Mouse (Mus musculus) limb, embryonic 12.5 days (tissue): ENCODE data around the gene Rasal2. TPM values are rescaled to one million over a fixed set of nuclear protein-coding genes. Genes with fewer than 3 reads are reported as not detected.
A peak's percentile ranks its signal among the peaks of the same experiment; 100 is the strongest.

Source experiments
- ATAC-seq: fragments of 200-750 bp; cut with Nextera tagmentation; 2 replicates; pipeline ENCODE4 v1.8.0; 2017; ENCODE audit warnings: low read depth, moderate TSS enrichment; ENCODE audit not compliant: insufficient number of reproducible peaks, insufficient read depth, low FRiP score, low TSS enrichment
- H3K27ac ChIP-seq: fragments of 300-500 bp; sonication (generic); 2 replicates; pipeline ENCODE4 v1.5.1; 2016; ENCODE audit warnings: mild to moderate bottlenecking, moderate library complexity
- H3K27me3 ChIP-seq: fragments of 300-500 bp; sonication (generic); 2 replicates; pipeline ENCODE4 v1.6.1; 2016; ENCODE audit warnings: mild to moderate bottlenecking, moderate library complexity
- H3K36me3 ChIP-seq: fragments of 300-500 bp; sonication (generic); 2 replicates; pipeline ENCODE4 v1.6.1; 2016; ENCODE audit warnings: mild to moderate bottlenecking, moderate library complexity
- H3K4me1 ChIP-seq: fragments of 300-500 bp; sonication (generic); replicated peaks from 2 replicates; pipeline ENCODE4 v1.6.1; 2016
- H3K4me2 ChIP-seq: fragments of 300-500 bp; sonication (generic); 2 replicates; pipeline ENCODE4 v1.6.1; 2016; ENCODE audit warnings: mild to moderate bottlenecking, moderate library complexity
- H3K4me3 ChIP-seq: fragments of 300-500 bp; sonication (generic); replicated peaks from 2 replicates; pipeline ENCODE4 v1.5.1; 2016; ENCODE audit warnings: mild to moderate bottlenecking
- H3K9ac ChIP-seq: fragments of 300-500 bp; sonication (generic); replicated peaks from 2 replicates; pipeline ENCODE4 v1.6.1; 2016; ENCODE audit warnings: mild to moderate bottlenecking, moderate library complexity
- H3K9me3 ChIP-seq: fragments of 300-500 bp; sonication (generic); 2 replicates; pipeline ENCODE4 v1.6.1; 2016; ENCODE audit warnings: mild to moderate bottlenecking, moderate library complexity
- WGBS: fragments of 180-500 bp; shearing (Covaris S2); methylation state at CpG from one replicate; pipeline ENCODE4 v1.1.7; 2016; 5-methylcytosine and 5-hydroxymethylcytosine counted together
- polyA plus RNA-seq: library from polyadenylated mRNA; unstranded; fragments of >200 nt; fragmentation: Nextera tagmentation; extraction: Ambion mirVana; gene quantifications from 2 replicates; pipeline ENCODE4 v1.2.1, GENCODE M21; 2016

The Rasal2 gene
- polyA plus RNA-seq, 1 experiment from 2014 or later = 11.6 TPM

DNA sequence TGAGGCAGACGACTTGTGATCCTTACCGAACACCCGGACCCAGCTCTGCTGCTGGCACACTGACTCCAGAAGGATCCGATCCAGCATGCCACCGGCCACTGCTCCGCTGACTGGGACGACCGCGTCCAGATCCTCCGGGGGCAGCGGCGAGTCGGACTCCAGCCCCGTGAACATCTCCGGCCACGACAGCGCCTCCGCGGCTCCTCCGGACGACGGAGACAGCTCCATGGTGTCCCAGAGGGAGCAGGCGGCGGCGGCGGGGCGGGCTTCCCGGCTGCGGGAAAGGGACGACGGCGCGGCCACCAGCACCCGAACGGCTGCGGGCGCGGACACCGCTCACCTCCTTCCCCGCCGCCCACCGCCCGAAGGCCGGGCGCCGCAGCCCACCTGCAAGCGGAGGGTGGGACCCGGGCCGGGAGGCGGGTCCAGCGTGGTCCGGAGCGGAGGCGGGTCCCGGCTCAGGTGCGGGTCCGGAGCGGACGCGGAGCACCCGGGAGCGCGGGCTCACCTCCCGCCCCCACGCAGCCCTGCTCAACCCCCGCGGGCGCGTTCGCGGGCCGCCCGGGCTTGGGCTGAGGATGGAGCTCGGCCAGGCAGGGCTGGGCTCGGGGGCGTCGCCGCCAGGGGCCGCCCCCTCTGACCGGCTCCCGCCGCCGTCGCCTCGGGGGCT, 549 bp downstream of the Rasal2 start:
- peak overlapping the region; percentile 93 for H3K27ac ChIP-seq
- under 1% methylated on average over 80 of the region's 85 CpGs for WGBS
- H3K27me3 ChIP-seq = no peaks in the 10 kb centered on the region
- peak overlapping the region; percentile 89 for H3K4me2 ChIP-seq
- peak; percentile 92 for ATAC-seq
- peaks cover 9% of the 10 kb centered on the region; the same call in 1 of the 2 replicates for H3K4me1 ChIP-seq
- H3K4me3 ChIP-seq = peak overlapping the region; percentile 95
- H3K9ac ChIP-seq = peak overlapping the region; percentile 84
- no peaks in the 10 kb centered on the region for H3K36me3 ChIP-seq
- no peaks in the 10 kb centered on the region for H3K9me3 ChIP-seq

DNA sequence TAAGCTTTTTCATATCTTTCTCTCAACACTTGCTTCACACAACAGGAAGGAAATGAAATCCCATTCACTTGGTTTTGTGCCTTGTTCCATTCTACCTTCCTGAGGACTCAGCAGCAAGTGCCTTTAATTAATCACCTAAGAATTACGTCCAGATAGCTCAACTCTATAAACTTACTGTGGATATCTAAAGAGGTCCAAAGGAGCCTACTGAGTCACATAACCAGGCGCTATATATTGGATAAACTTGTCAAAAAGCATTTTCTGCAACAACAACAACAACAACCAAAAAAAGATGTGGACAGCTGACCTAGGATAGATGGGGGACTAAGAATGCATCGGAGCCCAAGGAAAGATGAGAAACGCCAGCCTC, 1.1 kb downstream of the Rasal2 start:
- Histone ChIP-seq H3K4me2 (peak overlapping the region; percentile 89), H3K4me1 (peaks cover 9% of the 10 kb centered on the region; the same call in 1 of the 2 replicates), H3K27ac (no peak overlapping the region; the same call in 1 of the 2 replicates), H3K27me3 (no peaks in the 10 kb centered on the region), H3K9ac (peak overlapping the region; percentile 84; the same call in 1 of the 2 replicates), H3K9me3 (no peaks in the 10 kb centered on the region), H3K36me3 (no peaks in the 10 kb centered on the region), H3K4me3 (peak overlapping the region; percentile 95)
- 2% methylated on average over 4 of the region's 4 CpGs for WGBS
- no peak for ATAC-seq

DNA sequence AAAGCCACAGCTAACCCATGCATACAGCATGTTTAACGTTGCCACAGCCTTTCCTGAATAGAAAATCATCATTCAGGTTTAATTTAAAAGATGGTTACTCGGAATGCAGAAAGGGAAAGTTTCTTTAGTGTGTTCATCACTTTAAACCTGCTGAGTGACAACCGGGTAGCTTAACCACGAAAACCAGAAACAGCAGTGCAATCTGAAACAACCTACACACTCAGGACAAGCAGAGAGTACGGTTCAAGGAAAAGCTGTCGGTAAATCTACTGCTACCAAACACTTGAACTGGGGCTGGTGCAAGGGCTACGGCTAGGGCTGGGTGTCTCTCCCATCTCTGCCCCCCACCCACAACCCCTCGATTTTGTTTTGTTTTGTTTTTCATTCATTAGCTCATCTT, 1.5 kb downstream of the Rasal2 start:
- no peaks in the 10 kb centered on the region for H3K36me3 ChIP-seq
- peak overlapping the region; percentile 95 for H3K4me3 ChIP-seq
- no peak overlapping the region for H3K9ac ChIP-seq
- no peak overlapping the region for H3K27ac ChIP-seq
- ATAC-seq = no peak
- H3K4me2 ChIP-seq = peak overlapping the region; percentile 89
- 17% methylated on average over 8 of the region's 8 CpGs for WGBS
- H3K9me3 ChIP-seq = no peaks in the 10 kb centered on the region
- peaks cover 9% of the 10 kb centered on the region; the same call in 1 of the 2 replicates for H3K4me1 ChIP-seq
- H3K27me3 ChIP-seq = no peaks in the 10 kb centered on the region

DNA sequence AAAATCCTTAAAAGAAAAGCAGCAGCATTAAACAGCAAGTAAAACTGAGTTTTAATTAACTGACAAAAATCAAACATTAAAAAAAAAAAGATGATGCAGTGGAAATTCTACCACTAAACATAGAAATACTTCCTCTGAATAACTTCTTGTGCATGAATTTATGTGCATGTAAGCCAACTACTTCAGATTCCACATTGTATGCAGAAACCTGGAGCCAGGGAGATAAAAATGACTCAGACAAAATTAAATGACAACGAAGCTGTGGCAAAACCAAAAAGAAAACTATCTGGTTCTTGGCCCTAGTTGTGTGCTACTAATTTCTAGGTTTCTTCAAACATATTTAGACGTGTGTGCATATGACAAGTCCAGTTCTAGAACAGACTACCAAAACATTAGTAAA, 2.7 kb downstream of the Rasal2 start:
- Histone ChIP-seq H3K27me3 (no peaks in the 10 kb centered on the region), H3K4me1 (peaks cover 9% of the 10 kb centered on the region; the same call in 1 of the 2 replicates), H3K9me3 (no peaks in the 10 kb centered on the region), H3K4me3 (no peak overlapping the region), H3K9ac (no peak overlapping the region), H3K36me3 (no peaks in the 10 kb centered on the region), H3K4me2 (no peak overlapping the region), H3K27ac (no peak overlapping the region)
- ATAC-seq = no peak
- WGBS = 88% methylated on average over 2 of the region's 2 CpGs

DNA sequence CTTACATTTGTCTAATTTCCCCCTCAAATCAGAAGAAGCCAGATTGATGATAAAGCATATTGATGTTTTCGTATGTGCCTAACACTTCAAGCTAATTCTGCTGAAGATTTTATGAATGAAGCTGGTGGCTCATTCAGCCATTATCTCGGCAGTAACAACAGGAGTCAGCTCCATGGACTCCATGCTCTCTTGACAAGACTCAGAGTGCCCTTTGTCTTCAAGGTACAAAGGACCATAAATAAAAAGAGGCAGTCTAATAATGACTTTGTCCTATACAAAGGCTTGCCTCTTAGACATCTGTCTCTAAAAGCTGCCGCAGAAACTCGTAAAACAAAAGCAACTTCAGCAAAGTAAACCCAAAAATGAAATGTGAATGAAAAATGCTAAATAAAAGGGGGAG, 24.4 kb downstream of the Rasal2 start:
- Histone ChIP-seq H3K9ac (no peak overlapping the region), H3K36me3 (no peaks in the 10 kb centered on the region), H3K4me1 (no peaks in the 10 kb centered on the region), H3K9me3 (no peaks in the 10 kb centered on the region), H3K4me2 (no peak overlapping the region), H3K4me3 (no peak overlapping the region), H3K27me3 (no peaks in the 10 kb centered on the region), H3K27ac (no peak overlapping the region)
- no peak for ATAC-seq
- WGBS = 75% methylated on average over 4 of the region's 4 CpGs

DNA sequence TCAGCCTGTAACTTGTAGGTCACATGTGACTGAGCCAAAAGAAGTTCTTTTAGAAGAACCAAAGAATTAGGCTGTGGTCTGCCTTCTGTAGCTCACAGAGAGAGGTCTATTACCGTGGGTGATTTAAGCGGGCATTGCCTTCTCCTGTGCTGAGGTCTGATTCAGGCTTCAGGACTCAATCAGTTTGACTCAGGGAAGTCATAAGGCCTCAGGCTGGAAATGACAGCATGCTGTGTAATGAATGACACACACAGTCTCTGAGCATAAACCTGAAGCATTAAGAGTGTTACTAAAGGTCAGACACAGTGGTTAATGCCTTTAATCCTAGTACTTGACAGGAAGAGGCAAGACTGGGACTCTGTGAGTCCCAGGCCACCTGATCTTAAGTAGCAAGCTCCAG, 31.7 kb downstream of the Rasal2 start:
- H3K9ac ChIP-seq = no peak overlapping the region
- WGBS = 29% methylated on average over 2 of the region's 2 CpGs
- H3K4me2 ChIP-seq = no peak overlapping the region
- no peaks in the 10 kb centered on the region for H3K36me3 ChIP-seq
- H3K4me3 ChIP-seq = no peak overlapping the region
- H3K27me3 ChIP-seq = no peaks in the 10 kb centered on the region
- peaks cover 8% of the 10 kb centered on the region; the same call in 1 of the 2 replicates for H3K4me1 ChIP-seq
- ATAC-seq = no peak
- H3K9me3 ChIP-seq = no peaks in the 10 kb centered on the region
- no peak overlapping the region for H3K27ac ChIP-seq

DNA sequence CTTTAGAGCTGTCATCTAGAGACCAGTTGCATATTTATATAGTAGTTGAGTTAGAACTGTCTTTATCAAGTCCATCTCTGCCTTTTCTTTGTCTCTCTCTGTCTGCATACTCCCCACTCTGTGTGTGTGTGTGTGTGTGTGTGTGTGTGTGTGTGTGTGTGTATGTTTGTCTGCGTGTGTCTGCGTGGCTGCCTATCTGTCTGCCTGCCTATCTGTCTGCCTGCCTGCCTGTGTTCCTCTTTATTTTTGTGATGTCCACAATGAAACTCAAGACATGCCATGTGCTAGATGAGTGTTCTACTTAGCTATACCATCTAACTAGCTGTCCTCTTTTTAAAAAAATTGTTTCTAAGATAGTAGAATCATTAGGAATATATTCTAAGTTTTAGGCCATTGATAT, 42.0 kb downstream of the Rasal2 start:
- no peaks in the 10 kb centered on the region for H3K4me1 ChIP-seq
- no peaks in the 10 kb centered on the region for H3K9me3 ChIP-seq
- no peak overlapping the region for H3K27ac ChIP-seq
- H3K36me3 ChIP-seq = no peaks in the 10 kb centered on the region
- H3K4me2 ChIP-seq = no peak overlapping the region
- no peaks in the 10 kb centered on the region for H3K27me3 ChIP-seq
- H3K4me3 ChIP-seq = no peak overlapping the region
- no peak for ATAC-seq
- H3K9ac ChIP-seq = no peak overlapping the region
- whole genome bisulfite sequencing = 84% methylated on average over 2 of the region's 2 CpGs

DNA sequence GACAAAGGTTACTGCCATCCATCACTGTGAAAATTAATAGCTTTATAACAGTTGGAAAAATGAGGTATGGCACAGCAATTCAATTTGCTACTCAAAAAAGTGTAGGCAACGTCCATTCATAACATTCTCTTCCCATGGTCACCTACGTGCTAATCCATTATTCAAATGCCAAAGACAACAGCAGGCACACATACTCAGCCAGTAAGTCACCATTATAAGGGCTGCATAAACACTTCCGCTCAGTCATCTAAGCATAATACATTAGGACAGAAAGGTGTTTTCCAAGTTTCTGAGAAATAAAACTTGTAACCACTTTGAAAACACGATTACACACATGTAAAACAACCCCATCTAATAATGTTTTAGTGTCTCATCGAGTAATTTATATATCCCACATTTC, 44.1 kb downstream of the Rasal2 start:
- no peak overlapping the region for H3K4me2 ChIP-seq
- no peaks in the 10 kb centered on the region for H3K36me3 ChIP-seq
- no peak overlapping the region for H3K4me3 ChIP-seq
- ATAC-seq = no peak
- H3K4me1 ChIP-seq = no peaks in the 10 kb centered on the region
- no peaks in the 10 kb centered on the region for H3K27me3 ChIP-seq
- no peak overlapping the region for H3K9ac ChIP-seq
- no peaks in the 10 kb centered on the region for H3K9me3 ChIP-seq
- WGBS = 73% methylated on average over 5 of the region's 5 CpGs
- no peak overlapping the region for H3K27ac ChIP-seq

DNA sequence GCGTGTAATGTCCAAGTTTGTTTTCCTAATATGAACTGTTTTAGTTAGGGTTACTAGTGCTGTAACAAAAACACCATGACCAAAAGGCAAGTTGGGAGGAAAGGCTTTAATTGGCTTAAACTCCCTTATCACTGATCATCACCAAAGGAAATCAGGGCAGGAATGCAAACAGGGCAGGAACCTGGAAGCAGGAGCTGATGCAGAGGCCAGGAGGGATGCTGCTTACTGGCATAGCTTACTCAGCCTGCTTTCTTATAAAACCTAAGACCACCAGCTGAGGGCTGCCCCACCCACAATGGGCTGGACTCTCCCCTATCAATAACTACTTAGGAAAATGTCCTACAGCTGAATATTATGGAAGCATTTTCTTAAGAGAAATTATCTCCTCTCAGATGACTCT, 65.7 kb downstream of the Rasal2 start:
- Histone ChIP-seq H3K9me3 (no peaks in the 10 kb centered on the region), H3K36me3 (no peaks in the 10 kb centered on the region), H3K4me2 (no peak overlapping the region), H3K27me3 (no peaks in the 10 kb centered on the region), H3K9ac (no peak overlapping the region), H3K27ac (no peak overlapping the region), H3K4me1 (no peaks in the 10 kb centered on the region), H3K4me3 (no peak overlapping the region)
- no peak for ATAC-seq
- 92% methylated on average over 1 of the region's 1 CpGs for whole genome bisulfite sequencing

DNA sequence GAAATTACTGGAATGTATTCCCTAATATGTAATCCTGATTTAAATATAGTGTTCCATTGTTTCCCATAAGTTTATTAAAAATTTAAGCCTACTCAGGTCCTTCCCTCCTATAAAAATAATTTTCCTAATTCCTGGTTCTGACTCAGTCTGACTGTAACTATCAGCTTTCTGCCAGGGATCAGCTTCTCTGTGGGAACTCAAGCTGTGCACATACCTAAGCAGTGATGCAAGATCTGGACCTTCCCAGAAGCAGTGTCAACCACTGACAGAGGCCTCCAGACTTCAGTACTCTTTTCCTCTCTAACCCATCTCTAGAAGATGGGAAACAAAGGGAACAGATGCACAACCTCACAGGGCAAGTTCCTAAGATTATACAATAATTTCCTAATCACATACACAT, 68.9 kb downstream of the Rasal2 start:
- no peak overlapping the region for H3K27ac ChIP-seq
- ATAC-seq = no peak
- no peaks in the 10 kb centered on the region for H3K36me3 ChIP-seq
- H3K4me3 ChIP-seq = no peak overlapping the region
- no peaks in the 10 kb centered on the region for H3K9me3 ChIP-seq
- no peaks in the 10 kb centered on the region for H3K4me1 ChIP-seq
- no peaks in the 10 kb centered on the region for H3K27me3 ChIP-seq
- no peak overlapping the region for H3K4me2 ChIP-seq
- H3K9ac ChIP-seq = no peak overlapping the region

DNA sequence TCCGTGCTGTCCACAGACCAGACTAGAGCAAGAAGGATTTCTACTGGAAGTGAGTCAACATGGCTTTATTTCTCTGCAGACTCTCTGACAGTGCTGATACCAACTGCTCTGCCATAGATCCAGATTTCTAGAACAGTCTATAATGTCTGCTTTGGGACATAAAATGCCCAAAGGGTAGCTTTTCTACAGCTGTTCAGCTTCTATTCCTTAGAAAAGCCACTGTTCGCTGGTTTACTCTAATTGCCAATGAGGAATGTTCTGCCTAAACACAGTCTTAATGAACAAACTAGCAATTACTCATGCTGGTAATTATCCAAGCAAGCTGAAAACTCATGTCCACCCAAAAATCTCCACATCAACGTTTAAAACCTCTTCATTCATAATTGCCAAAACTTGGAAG, 77.6 kb downstream of the Rasal2 start:
- no peak overlapping the region for H3K9ac ChIP-seq
- no peak for ATAC-seq
- H3K9me3 ChIP-seq = no peaks in the 10 kb centered on the region
- H3K4me3 ChIP-seq = no peak overlapping the region
- H3K4me1 ChIP-seq = no peaks in the 10 kb centered on the region
- H3K36me3 ChIP-seq = no peaks in the 10 kb centered on the region
- no peak overlapping the region for H3K27ac ChIP-seq
- H3K4me2 ChIP-seq = no peak overlapping the region
- 73% methylated on average over 3 of the region's 3 CpGs for WGBS
- no peaks in the 10 kb centered on the region for H3K27me3 ChIP-seq

DNA sequence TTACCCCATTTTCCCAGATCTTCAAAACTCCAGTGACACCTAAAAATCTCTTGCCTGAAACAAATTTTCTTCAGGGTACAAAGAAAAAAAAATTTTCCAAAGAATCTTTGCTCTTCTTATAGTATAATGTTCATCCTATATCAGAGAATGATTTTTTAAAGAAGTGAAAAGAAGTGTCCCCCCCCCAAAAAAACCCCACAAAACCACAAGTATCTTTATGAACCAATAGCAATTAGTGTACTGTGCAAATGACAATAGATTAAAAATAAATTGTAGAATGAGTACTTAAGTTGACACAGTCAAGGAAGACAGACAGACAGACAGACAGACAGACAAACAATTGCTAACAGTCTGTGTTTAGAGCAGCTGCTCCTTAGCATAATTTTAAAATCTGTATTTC, 84.3 kb downstream of the Rasal2 start:
- no peaks in the 10 kb centered on the region for H3K36me3 ChIP-seq
- H3K4me3 ChIP-seq = no peak overlapping the region
- H3K27me3 ChIP-seq = no peaks in the 10 kb centered on the region
- no peak for ATAC-seq
- H3K4me1 ChIP-seq = peaks cover 4% of the 10 kb centered on the region; the same call in 1 of the 2 replicates
- H3K4me2 ChIP-seq = no peak overlapping the region
- no peak overlapping the region for H3K9ac ChIP-seq
- H3K9me3 ChIP-seq = no peaks in the 10 kb centered on the region
- no peak overlapping the region for H3K27ac ChIP-seq
